Mouse (Mus musculus) midbrain, embryonic 16.5 days (tissue): ENCODE measurements around the gene Pip4k2a. TPM values are rescaled to one million over a fixed set of nuclear protein-coding genes. Genes with fewer than 3 reads are reported as not detected.
A peak's percentile ranks its signal among the peaks of the same experiment; 100 is the strongest.

Source experiments
- ATAC-seq: fragments of 200-750 bp; cut with Nextera tagmentation; 2 replicates; pipeline ENCODE4 v1.8.0; 2017; ENCODE audit warnings: moderate TSS enrichment
- H3K27ac ChIP-seq: fragments of 300-500 bp; sonication (generic); 2 replicates; pipeline ENCODE4 v1.5.1; 2014; ENCODE audit warnings: mild to moderate bottlenecking, low read length, mixed read lengths
- H3K27me3 ChIP-seq: fragments of 300-500 bp; sonication (generic); 2 replicates; pipeline ENCODE4 v1.6.1; 2014; ENCODE audit warnings: low read depth, low read length, mixed read lengths; ENCODE audit not compliant: control insufficient read depth, insufficient read depth
- H3K36me3 ChIP-seq: fragments of 300-500 bp; sonication (generic); 2 replicates; pipeline ENCODE4 v1.6.1; 2014; ENCODE audit warnings: mild to moderate bottlenecking, low read length, moderate library complexity, mixed read lengths; ENCODE audit not compliant: control insufficient read depth, insufficient read depth
- H3K4me1 ChIP-seq: fragments of 300-500 bp; sonication (generic); 2 replicates; pipeline ENCODE4 v1.6.1; 2014; ENCODE audit warnings: mild to moderate bottlenecking, low read length, mixed read lengths; ENCODE audit not compliant: control insufficient read depth, insufficient read depth
- H3K4me2 ChIP-seq: fragments of 300-500 bp; sonication (generic); 2 replicates; pipeline ENCODE4 v1.6.1; 2014; ENCODE audit warnings: mild to moderate bottlenecking, low read length, mixed read lengths
- H3K4me3 ChIP-seq: fragments of 300-500 bp; sonication (generic); 2 replicates; pipeline ENCODE4 v1.5.1; 2014; ENCODE audit warnings: low read depth, mild to moderate bottlenecking, low read length, moderate library complexity, mixed read lengths
- H3K9ac ChIP-seq: fragments of 300-500 bp; sonication (generic); 2 replicates; pipeline ENCODE4 v1.6.1; 2014; ENCODE audit warnings: low read depth, low read length, mixed read lengths
- H3K9me3 ChIP-seq: fragments of 300-500 bp; sonication (generic); replicated peaks from 2 replicates; pipeline ENCODE4 v1.6.1; 2014; ENCODE audit warnings: mild to moderate bottlenecking, low read length, mixed read lengths; ENCODE audit not compliant: control insufficient read depth, poor library complexity, severe bottlenecking
- WGBS: fragments of 180-500 bp; shearing (Covaris S2); extraction: QIAGEN DNeasy Blood & Tissue Kit; methylation state at CpG from one replicate; pipeline ENCODE4 v1.1.7; 2014; 5-methylcytosine and 5-hydroxymethylcytosine counted together
- polyA plus RNA-seq: library from polyadenylated mRNA; unstranded; fragments of >200 nt; fragmentation: Nextera tagmentation; extraction: Ambion mirVana; gene quantifications from 2 replicates; pipeline ENCODE4 v1.2.1, GENCODE M21; 2015

Gene Pip4k2a
- polyA plus RNA-seq, 1 experiment from 2014 or later = 10.0 TPM

GRCm38 (mm10) chr2:18841051-18841450 lies 156.9 kb downstream of the Pip4k2a start:
- WGBS = 89% methylated on average over 8 of the region's 8 CpGs
- no peak overlapping the region for H3K4me2 ChIP-seq
- H3K9me3 ChIP-seq = no peaks in the 10 kb centered on the region
- H3K36me3 ChIP-seq = peaks cover 7% of the 10 kb centered on the region; the same call in 1 of the 2 replicates
- H3K27me3 ChIP-seq = no peaks in the 10 kb centered on the region
- no peak overlapping the region for H3K4me3 ChIP-seq
- H3K4me1 ChIP-seq = no peaks in the 10 kb centered on the region
- no peak overlapping the region for H3K27ac ChIP-seq
- H3K9ac ChIP-seq = no peak overlapping the region
- no peak for ATAC-seq

GRCm38 (mm10) chr2:18839532-18839931 lies 158.4 kb downstream of the Pip4k2a start:
- Histone ChIP-seq H3K36me3 (peaks cover 5% of the 10 kb centered on the region; the same call in 1 of the 2 replicates), H3K27ac (no peak overlapping the region), H3K9ac (no peak overlapping the region), H3K4me1 (no peaks in the 10 kb centered on the region), H3K4me2 (no peak overlapping the region), H3K27me3 (no peaks in the 10 kb centered on the region), H3K9me3 (no peaks in the 10 kb centered on the region), H3K4me3 (no peak overlapping the region)
- WGBS = 91% methylated on average over 4 of the region's 4 CpGs
- no peak for ATAC-seq

DNA sequence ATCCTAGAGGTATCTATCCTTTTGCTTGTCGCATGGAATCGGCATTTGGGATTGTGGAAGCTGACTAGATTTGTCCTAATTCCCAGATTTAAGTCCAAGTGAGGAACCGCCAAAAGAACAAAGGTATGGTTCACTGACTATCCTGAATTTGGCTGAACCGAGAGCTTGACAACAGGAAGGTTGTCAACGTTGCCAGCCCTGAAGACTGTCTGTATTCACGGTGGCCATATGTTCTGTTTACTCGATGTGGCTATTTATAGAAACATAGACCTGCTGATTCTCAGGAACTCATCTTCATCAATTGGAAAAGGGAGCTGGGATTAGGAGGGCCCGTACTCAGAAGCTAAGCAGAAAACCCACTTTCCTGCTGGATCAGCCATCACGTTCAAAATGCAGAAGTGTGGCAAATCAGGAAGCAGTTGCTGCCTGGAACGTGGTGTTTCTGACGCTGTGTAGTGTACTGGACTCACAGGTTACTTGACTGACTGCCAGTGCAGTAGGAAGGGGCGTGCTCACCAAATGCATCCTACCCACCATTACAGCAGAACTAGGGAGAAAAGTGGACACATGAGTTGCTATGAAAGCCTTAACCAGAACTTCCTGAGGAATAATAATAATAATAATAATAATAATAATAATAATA lies 162.5 kb downstream of the Pip4k2a start:
- no peak for ATAC-seq
- no peak overlapping the region for H3K9ac ChIP-seq
- H3K4me3 ChIP-seq = no peak overlapping the region
- no peak overlapping the region for H3K4me2 ChIP-seq
- H3K36me3 ChIP-seq = no peaks in the 10 kb centered on the region
- 93% methylated on average over 12 of the region's 12 CpGs for WGBS
- no peak overlapping the region for H3K27ac ChIP-seq
- H3K9me3 ChIP-seq = no peaks in the 10 kb centered on the region
- no peaks in the 10 kb centered on the region for H3K27me3 ChIP-seq
- no peaks in the 10 kb centered on the region for H3K4me1 ChIP-seq

DNA sequence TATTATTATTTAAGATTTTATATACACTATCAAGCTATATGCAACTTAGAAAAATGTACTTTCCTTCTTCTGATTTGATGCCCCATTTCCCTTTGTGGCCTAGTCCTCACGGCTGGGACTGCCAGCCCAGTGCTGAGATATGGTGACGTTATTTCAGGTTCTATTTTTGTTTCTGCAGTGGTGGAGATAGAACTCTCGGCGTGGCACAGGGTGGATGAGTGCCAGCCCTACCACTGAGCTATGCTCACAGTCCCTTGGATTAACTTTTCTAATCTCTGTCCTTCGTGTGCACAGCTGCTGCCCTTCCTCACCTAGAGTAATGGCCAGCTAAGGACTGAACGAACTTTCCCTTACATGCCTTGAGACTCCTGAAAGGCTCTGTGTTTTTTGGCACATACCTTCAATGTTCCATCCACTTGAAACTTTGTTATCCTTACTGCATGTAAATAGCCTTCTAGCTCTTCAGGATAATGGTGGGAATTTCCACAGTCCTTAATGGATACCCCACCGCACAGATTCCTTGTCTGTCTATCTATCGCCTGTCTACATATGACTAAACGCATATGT lies 164.8 kb downstream of the Pip4k2a start:
- H3K4me1 ChIP-seq = no peaks in the 10 kb centered on the region
- H3K27me3 ChIP-seq = no peaks in the 10 kb centered on the region
- ATAC-seq = no peak
- no peaks in the 10 kb centered on the region for H3K9me3 ChIP-seq
- 86% methylated on average over 9 of the region's 9 CpGs for WGBS
- no peak overlapping the region for H3K4me2 ChIP-seq
- no peak overlapping the region for H3K4me3 ChIP-seq
- H3K27ac ChIP-seq = no peak overlapping the region
- no peaks in the 10 kb centered on the region for H3K36me3 ChIP-seq
- no peak overlapping the region for H3K9ac ChIP-seq

DNA sequence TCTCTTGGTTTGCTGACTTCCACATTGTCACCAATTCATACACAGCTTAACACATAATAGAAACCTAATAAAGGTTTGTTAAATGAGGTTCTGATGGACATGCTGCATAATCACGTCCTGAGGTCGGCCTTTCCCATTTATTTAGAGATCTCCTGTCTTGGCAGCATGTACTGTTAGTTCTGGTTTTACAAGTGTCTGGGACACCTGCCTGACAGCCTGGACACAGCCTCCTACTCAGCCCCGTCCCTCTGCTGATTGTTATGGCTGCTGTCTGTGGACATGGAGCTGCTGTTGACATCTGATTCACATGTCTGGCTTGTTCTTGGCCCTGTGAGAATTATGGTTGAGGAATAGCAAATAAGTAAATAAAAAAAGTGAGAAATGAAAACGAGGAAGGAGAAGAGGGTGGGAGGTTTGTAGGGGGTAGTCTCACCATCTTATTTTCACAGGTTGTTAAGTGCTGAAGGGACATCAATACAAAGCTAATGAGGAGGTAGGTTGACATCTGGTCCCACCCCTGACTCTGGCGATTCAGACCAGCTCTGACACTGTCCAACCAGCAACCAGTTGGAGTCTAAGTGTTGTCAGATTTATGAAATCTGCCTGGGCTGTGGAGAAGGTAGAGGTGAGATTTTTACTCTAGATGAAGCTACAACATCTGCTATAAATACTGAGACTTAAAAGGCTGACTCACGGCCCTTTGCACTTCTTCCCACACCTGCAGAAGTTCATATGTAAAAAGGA lies 166.7 kb downstream of the Pip4k2a start:
- Histone ChIP-seq H3K27me3 (no peaks in the 10 kb centered on the region), H3K4me1 (no peaks in the 10 kb centered on the region), H3K9ac (no peak overlapping the region), H3K4me3 (no peak overlapping the region), H3K36me3 (no peaks in the 10 kb centered on the region), H3K9me3 (no peaks in the 10 kb centered on the region), H3K27ac (no peak overlapping the region), H3K4me2 (no peak overlapping the region)
- no peak for ATAC-seq
- 77% methylated on average over 6 of the region's 6 CpGs for WGBS

DNA sequence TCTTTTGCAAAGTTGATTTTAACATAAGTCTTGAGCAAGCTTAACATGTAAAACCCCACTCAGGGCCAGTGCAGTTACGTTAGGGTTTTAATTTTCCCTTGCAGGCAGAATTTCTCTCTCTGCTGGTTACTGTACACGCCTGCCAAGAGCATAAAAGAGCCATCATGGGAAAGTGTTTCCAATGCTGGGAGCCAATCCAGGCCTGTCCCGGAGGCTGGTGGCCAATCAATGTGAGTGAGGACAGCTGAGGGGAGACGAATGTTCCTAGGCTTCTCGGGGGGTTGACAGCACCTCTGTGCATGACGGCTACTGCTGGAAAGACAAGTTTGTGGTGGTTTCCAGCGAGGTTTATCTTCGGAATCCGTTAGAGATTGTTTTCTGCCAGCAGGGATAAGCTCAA lies 175.2 kb downstream of the Pip4k2a start:
- Histone ChIP-seq H3K27ac (no peak overlapping the region), H3K36me3 (no peaks in the 10 kb centered on the region), H3K4me1 (peaks cover 8% of the 10 kb centered on the region; the same call in 1 of the 2 replicates), H3K4me2 (no peak overlapping the region), H3K27me3 (no peaks in the 10 kb centered on the region), H3K9ac (no peak overlapping the region), H3K9me3 (no peaks in the 10 kb centered on the region), H3K4me3 (no peak overlapping the region)
- 50% methylated on average over 9 of the region's 9 CpGs for WGBS
- ATAC-seq = no peak

- peaks cover 8% of the 10 kb centered on the region; the same call in 1 of the 2 replicates for H3K4me1 ChIP-seq
- 0 out of 2 replicates have a peak overlapping the region, but pooled peaks have one; percentile 16 for H3K9ac ChIP-seq
- peak; percentile 57; the same call in 1 of the 2 replicates for ATAC-seq
- no peaks in the 10 kb centered on the region for H3K9me3 ChIP-seq
- WGBS = 47% methylated on average over 18 of the region's 18 CpGs
- H3K27ac ChIP-seq = no peak overlapping the region
- H3K4me2 ChIP-seq = no peak overlapping the region
- H3K36me3 ChIP-seq = no peaks in the 10 kb centered on the region
- no peaks in the 10 kb centered on the region for H3K27me3 ChIP-seq
- no peak overlapping the region for H3K4me3 ChIP-seq
Measured at GRCm38 (mm10) chr2:18821451-18822379, 176.2 kb downstream of the Pip4k2a start.

- Histone ChIP-seq H3K27me3 (no peaks in the 10 kb centered on the region), H3K4me1 (peaks cover 8% of the 10 kb centered on the region; the same call in 1 of the 2 replicates), H3K36me3 (no peaks in the 10 kb centered on the region), H3K4me2 (no peak overlapping the region), H3K9me3 (no peaks in the 10 kb centered on the region), H3K4me3 (no peak overlapping the region), H3K9ac (no peak overlapping the region), H3K27ac (no peak overlapping the region)
- ATAC-seq = no peak
- WGBS = 78% methylated on average over 7 of the region's 7 CpGs
Measured at GRCm38 (mm10) chr2:18819520-18819919, 178.4 kb downstream of the Pip4k2a start.
